Mouse (Mus musculus) ovary, postnatal 36 days (tissue): ENCODE measurements around the gene Tipin.

Experiments
- DNase-seq: peaks from one replicate; pipeline ENCODE4 v3.0.0; 2022; ENCODE audit warnings: low spot score, mixed read lengths

The Tipin gene

DNA sequence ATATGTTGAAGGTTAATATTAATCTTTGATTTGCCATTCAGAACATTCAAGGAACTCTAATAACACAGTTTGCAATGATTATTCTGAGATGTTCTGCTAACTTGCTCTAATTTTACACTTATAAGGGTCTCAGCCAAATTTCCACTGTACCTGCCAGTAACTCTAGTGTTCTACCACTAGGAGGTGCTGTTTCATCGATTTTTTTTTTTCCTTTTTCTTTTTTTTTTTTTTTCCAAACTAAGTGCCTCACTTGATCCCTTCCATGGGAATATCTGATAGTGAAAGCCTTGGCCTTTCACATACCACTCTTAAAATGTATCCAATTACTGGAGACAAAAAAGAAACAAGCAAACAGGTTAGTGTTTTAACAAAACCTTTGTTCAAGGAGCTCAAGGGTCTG is 66.0 kb downstream of the Tipin start:
- DNase-seq, result no peak

DNA sequence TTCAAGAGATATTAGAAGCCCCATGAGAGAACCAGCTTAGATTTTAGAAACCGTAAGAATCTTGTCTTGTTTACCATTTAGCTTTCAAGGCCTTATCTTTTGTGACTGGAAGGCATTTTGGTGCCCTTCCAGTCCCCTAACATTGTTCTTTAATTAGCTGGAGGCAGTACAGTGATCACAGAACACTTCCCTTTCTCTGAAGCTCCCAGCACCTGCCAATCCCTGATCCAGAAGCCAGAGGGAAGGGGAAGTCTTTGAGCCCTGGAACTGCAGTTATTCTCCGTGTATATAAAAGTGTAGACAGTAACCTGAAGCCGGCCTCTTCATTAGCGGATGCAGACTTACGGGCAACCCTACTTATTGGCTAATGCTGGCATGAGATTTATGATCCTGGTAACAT is 68.1 kb downstream of the Tipin start:
- no peak for DNase-seq

DNA sequence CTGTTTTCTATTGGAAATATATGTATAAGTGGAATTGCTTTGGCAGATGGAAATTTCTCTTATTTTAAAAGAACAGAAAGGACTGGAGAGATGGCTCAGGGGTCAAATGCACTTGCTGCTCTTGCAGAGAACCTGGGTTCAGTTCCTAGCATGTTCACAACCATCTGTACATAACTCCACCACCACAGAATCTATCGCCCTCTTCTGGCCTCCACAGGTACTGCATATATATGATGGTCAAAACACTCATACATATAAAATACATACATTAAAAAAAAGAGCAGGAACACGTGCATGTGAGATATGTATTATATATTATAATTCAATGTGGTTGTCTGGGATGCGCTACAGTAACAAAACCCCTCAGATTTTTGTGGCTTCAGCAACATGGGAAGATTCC is 69.8 kb downstream of the Tipin start:
- no peak for DNase-seq
